Mouse (Mus musculus) T-cell, adult 2 months (primary cell): Measurements from ENCODE around the gene Caly.

ENCODE experiments used
- DNase-seq: peaks from one replicate; pipeline ENCODE4 v3.0.0; 2022; ENCODE audit warnings: low spot score

Gene Caly

DNA sequence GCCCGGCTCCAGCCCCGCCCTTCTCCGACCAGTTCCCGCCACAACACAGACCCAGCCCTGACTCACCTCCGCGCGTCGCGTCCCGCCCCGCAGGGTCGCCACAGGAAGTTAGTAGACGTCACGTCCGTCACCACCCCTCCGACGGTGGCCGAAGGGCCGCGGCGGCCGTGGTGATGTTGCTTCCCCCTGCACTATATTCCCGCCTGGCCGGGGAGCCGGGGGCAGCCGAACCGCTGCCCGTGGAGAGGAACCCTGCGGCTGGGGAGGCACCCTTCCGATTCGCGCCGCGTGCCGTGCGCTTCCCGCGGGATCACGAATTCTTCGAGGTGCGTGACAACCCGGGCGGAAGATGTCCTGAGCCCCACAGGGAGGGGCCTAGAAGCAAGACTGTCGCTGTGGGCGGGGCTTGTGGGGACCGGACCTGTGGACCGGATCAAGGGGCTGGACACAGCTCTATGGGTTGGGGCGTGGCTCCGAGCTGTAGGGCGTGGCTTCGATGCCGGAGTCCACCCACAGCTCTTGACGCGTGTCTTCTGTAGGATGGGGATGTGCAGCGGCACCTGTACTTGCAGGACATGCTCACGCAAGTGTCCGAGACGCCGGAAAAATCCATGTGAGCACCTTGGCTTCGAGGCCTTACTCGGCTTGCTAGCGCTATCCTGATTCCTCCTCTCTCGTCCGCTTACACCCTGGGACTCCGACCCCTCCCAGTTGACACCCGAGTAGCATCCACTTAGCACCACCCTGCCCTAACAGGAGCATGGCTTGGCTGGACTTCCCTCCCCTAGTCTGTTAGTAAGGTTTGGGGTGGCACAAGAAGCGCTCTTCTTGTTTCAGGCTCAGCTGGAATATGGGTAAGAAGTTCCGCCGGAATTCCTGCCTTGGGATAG, 45.8 kb downstream of the Caly start, which contains the start of the genes Zfp511 and Tubgcp2:
Gene Zfp511, plus strand, starts transcription at position 111 of the 890 bp plus-strand sequence.
Gene Tubgcp2, minus strand, starts transcription at position 389 of the 890 bp plus-strand sequence.
- peak; percentile 78 for DNase-seq

DNA sequence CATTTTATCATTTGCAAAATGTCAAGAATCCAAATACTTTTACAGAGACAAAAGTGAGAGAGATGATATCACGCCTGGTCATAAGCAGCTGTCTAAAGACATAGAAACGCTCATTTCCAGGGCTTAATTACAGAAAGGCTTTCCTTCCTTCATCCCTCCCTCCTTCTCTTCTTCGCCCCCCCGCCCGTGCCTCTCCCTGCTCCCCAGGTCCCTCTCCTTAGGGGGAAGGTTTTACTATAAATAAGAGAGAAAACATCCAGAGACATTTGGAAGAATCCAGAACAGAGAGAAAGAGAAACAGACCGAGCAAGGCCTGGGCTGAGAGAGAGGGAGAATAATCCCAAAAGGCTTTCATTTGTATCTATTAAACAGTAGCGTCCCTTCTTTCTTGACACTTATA, 46.9 kb downstream of the Caly start:
- DNase-seq = no peak

GRCm38 (mm10) chr7:140033386-140033785, 49.0 kb downstream of the Caly start:
- no peak for DNase-seq

DNA sequence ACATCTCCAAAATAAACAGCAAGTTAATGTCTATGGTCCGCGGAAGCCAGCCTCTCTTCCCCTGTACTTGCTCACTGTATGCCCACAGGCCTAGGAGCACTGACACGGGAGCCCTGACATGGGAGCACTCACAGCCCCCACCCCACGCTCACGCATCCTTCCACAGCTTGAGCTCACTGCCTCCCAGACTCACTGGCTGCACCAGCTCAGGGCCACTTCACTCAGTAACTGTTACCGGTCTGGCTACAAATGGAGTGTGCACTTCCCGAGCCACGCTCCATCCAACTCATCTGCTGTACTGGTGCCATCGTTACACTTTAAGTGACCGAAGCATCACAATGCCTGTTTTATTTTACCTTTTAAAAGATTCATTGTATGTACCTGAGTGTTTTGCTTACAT, 50.0 kb downstream of the Caly start:
- no peak for DNase-seq

GRCm38 (mm10) chr7:140031771-140032170, 50.6 kb downstream of the Caly start:
- no peak for DNase-seq
